Mouse (Mus musculus): ENCODE results near the gene Eif4h. TPM values are rescaled to one million over a fixed set of nuclear protein-coding genes. Genes with fewer than 3 reads are reported as not detected.
A peak's percentile ranks its signal among the peaks of the same experiment; 100 is the strongest.

The Eif4h gene
- total and polyA plus RNA-seq, 2 experiments from 2014 or later: 241 to 430 TPM

GRCm38 (mm10) chr5:134609916-134610643 lies 29.2 kb downstream of the Eif4h start:
- H3K4me3 ChIP-seq (ENCODE audit: low read depth, low read length): no peak overlapping the region
- ATAC-seq (ENCODE audit: insufficient read depth, low read depth) (no peak), DNase-seq (ENCODE audit: low spot score) (no peak)
- no peak overlapping the region for H3K4me2 ChIP-seq (ENCODE audit: low read depth, low read length)
- H3K27ac ChIP-seq (ENCODE audit: low read depth): no peak overlapping the region
- WGBS: 81% methylated on average over 12 of the region's 12 CpGs
- H3K4me1 ChIP-seq (ENCODE audit: control insufficient read depth, insufficient read depth): no peaks in the 10 kb centered on the region
- H3K9ac ChIP-seq (replicated peaks; ENCODE audit: low read depth, low read length): no peak overlapping the region
- TF ChIP-seq EP300 (IDR thresholded peaks at IDR 0.05; ENCODE audit: low read depth) (no peak), CTCF (IDR thresholded peaks at IDR 0.05; ENCODE audit: low read depth) (no peak)
- H3K27me3 ChIP-seq (ENCODE audit: control insufficient read depth, insufficient read depth, low read length): no peaks in the 10 kb centered on the region
- no peaks in the 10 kb centered on the region for H3K9me3 ChIP-seq (replicated peaks; ENCODE audit: control insufficient read depth, low read length)
- H3K36me3 ChIP-seq (replicated peaks; ENCODE audit: control insufficient read depth, insufficient read depth, low read length): no peaks in the 10 kb centered on the region

GRCm38 (mm10) chr5:134607121-134607520 lies 32.2 kb downstream of the Eif4h start:
- H3K4me2 ChIP-seq (ENCODE audit: low read depth, low read length): no peak overlapping the region

GRCm38 (mm10) chr5:134606314-134606713 lies 33.0 kb downstream of the Eif4h start:
- ATAC-seq (ENCODE audit: insufficient read depth, low read depth): no peak
- H3K9me3 ChIP-seq (replicated peaks; ENCODE audit: control insufficient read depth, low read length): no peaks in the 10 kb centered on the region
- no peaks in the 10 kb centered on the region for H3K4me1 ChIP-seq (ENCODE audit: control insufficient read depth, insufficient read depth)
- no peak for DNase-seq (ENCODE audit: low spot score)
- no peak overlapping the region for H3K27ac ChIP-seq (ENCODE audit: low read depth)
- H3K27me3 ChIP-seq (ENCODE audit: control insufficient read depth, insufficient read depth, low read length): no peaks in the 10 kb centered on the region
- TF ChIP-seq EP300 (IDR thresholded peaks at IDR 0.05; ENCODE audit: low read depth) (no peak), CTCF (IDR thresholded peaks at IDR 0.05; ENCODE audit: low read depth) (no peak)
- no peak overlapping the region for H3K4me3 ChIP-seq (ENCODE audit: low read depth, low read length)
- no peak overlapping the region for H3K4me2 ChIP-seq (ENCODE audit: low read depth, low read length)
- H3K36me3 ChIP-seq (replicated peaks; ENCODE audit: control insufficient read depth, insufficient read depth, low read length): no peaks in the 10 kb centered on the region
- no peak overlapping the region for H3K9ac ChIP-seq (replicated peaks; ENCODE audit: low read depth, low read length)

More at GRCm38 (mm10) chr5:134607121-134607520, 32.2 kb downstream of the Eif4h start:
- Histone ChIP-seq H3K27ac (ENCODE audit: low read depth) (no peak overlapping the region), H3K9me3 (replicated peaks; ENCODE audit: control insufficient read depth, low read length) (no peaks in the 10 kb centered on the region), H3K36me3 (replicated peaks; ENCODE audit: control insufficient read depth, insufficient read depth, low read length) (no peaks in the 10 kb centered on the region), H3K4me3 (ENCODE audit: low read depth, low read length) (no peak overlapping the region), H3K27me3 (ENCODE audit: control insufficient read depth, insufficient read depth, low read length) (no peaks in the 10 kb centered on the region), H3K4me1 (ENCODE audit: control insufficient read depth, insufficient read depth) (no peaks in the 10 kb centered on the region), H3K9ac (replicated peaks; ENCODE audit: low read depth, low read length) (no peak overlapping the region)
- 56% methylated on average over 5 of the region's 5 CpGs for WGBS
- no peak for ATAC-seq (ENCODE audit: insufficient read depth, low read depth)
- no peak for TF ChIP-seq EP300 (IDR thresholded peaks at IDR 0.05; ENCODE audit: low read depth)
- no peak for TF ChIP-seq CTCF (IDR thresholded peaks at IDR 0.05; ENCODE audit: low read depth)
- no peak for DNase-seq (ENCODE audit: low spot score)

GRCm38 (mm10) chr5:134604376-134604775 lies 34.9 kb downstream of the Eif4h start:
- H3K4me3 ChIP-seq (ENCODE audit: low read depth, low read length): no peak overlapping the region
- TF ChIP-seq CTCF (IDR thresholded peaks at IDR 0.05; ENCODE audit: low read depth): no peak
- TF ChIP-seq EP300 (IDR thresholded peaks at IDR 0.05; ENCODE audit: low read depth): no peak
- no peak overlapping the region for H3K27ac ChIP-seq (ENCODE audit: low read depth)
- H3K27me3 ChIP-seq (ENCODE audit: control insufficient read depth, insufficient read depth, low read length): no peaks in the 10 kb centered on the region
- H3K4me2 ChIP-seq (ENCODE audit: low read depth, low read length): no peak overlapping the region
- H3K9ac ChIP-seq (replicated peaks; ENCODE audit: low read depth, low read length): no peak overlapping the region
- 74% methylated on average over 11 of the region's 11 CpGs for WGBS
- H3K4me1 ChIP-seq (ENCODE audit: control insufficient read depth, insufficient read depth): no peaks in the 10 kb centered on the region
- no peaks in the 10 kb centered on the region for H3K9me3 ChIP-seq (replicated peaks; ENCODE audit: control insufficient read depth, low read length)
- ATAC-seq (ENCODE audit: insufficient read depth, low read depth) (no peak), DNase-seq (ENCODE audit: low spot score) (no peak)
- peaks cover 12% of the 10 kb centered on the region for H3K36me3 ChIP-seq (replicated peaks; ENCODE audit: control insufficient read depth, insufficient read depth, low read length)

GRCm38 (mm10) chr5:134597711-134598110 lies 41.6 kb downstream of the Eif4h start:
- H3K4me2 ChIP-seq (ENCODE audit: low read depth, low read length): no peak overlapping the region
- H3K4me3 ChIP-seq (ENCODE audit: low read depth, low read length): no peak overlapping the region
- H3K4me1 ChIP-seq (ENCODE audit: control insufficient read depth, insufficient read depth): no peaks in the 10 kb centered on the region
- 66% methylated on average over 10 of the region's 10 CpGs for WGBS
- no peak overlapping the region for H3K9ac ChIP-seq (replicated peaks; ENCODE audit: low read depth, low read length)
- no peaks in the 10 kb centered on the region for H3K27me3 ChIP-seq (ENCODE audit: control insufficient read depth, insufficient read depth, low read length)
- TF ChIP-seq CTCF (IDR thresholded peaks at IDR 0.05; ENCODE audit: low read depth) (no peak), EP300 (IDR thresholded peaks at IDR 0.05; ENCODE audit: low read depth) (no peak)
- no peak overlapping the region for H3K27ac ChIP-seq (ENCODE audit: low read depth)
- H3K9me3 ChIP-seq (replicated peaks; ENCODE audit: control insufficient read depth, low read length): no peaks in the 10 kb centered on the region
- H3K36me3 ChIP-seq (replicated peaks; ENCODE audit: control insufficient read depth, insufficient read depth, low read length): peaks cover 55% of the 10 kb centered on the region
- DNase-seq (ENCODE audit: low spot score) (no peak), ATAC-seq (ENCODE audit: insufficient read depth, low read depth) (peak; percentile 33; the same call in 1 of the 2 replicates)

GRCm38 (mm10) chr5:134593093-134593492 lies 46.2 kb downstream of the Eif4h start:
- Histone ChIP-seq H3K36me3 (replicated peaks; ENCODE audit: control insufficient read depth, insufficient read depth, low read length) (peaks cover 46% of the 10 kb centered on the region), H3K4me1 (ENCODE audit: control insufficient read depth, insufficient read depth) (0 out of 2 replicates have a peak, but pooled peaks cover 5% of the 10 kb centered on the region), H3K4me2 (ENCODE audit: low read depth, low read length) (no peak overlapping the region), H3K27me3 (ENCODE audit: control insufficient read depth, insufficient read depth, low read length) (no peaks in the 10 kb centered on the region), H3K9ac (replicated peaks; ENCODE audit: low read depth, low read length) (no peak overlapping the region), H3K27ac (ENCODE audit: low read depth) (no peak overlapping the region), H3K4me3 (ENCODE audit: low read depth, low read length) (no peak overlapping the region), H3K9me3 (replicated peaks; ENCODE audit: control insufficient read depth, low read length) (no peaks in the 10 kb centered on the region)
- no peak for TF ChIP-seq EP300 (IDR thresholded peaks at IDR 0.05; ENCODE audit: low read depth)
- TF ChIP-seq CTCF (IDR thresholded peaks at IDR 0.05; ENCODE audit: low read depth): no peak
- DNase-seq (ENCODE audit: low spot score) (no peak), ATAC-seq (ENCODE audit: insufficient read depth, low read depth) (no peak)
- 62% methylated on average over 9 of the region's 9 CpGs for WGBS
